Mouse (Mus musculus) kidney, embryonic 14.5 days (tissue): ENCODE measurements around the gene Avil. TPM values are rescaled to one million over a fixed set of nuclear protein-coding genes. Genes with fewer than 3 reads are reported as not detected.
A peak's percentile ranks its signal among the peaks of the same experiment; 100 is the strongest.
"Not testable (repeated sequence)": the region's sequence is repeated elsewhere in the genome, so short reads cannot be mapped to it uniquely, and the experiment has no call there.

Source experiments
- ATAC-seq: fragments of 200-750 bp; cut with Nextera tagmentation; 2 replicates; pipeline ENCODE4 v1.8.0; 2017; ENCODE audit warnings: moderate number of reproducible peaks, mild to moderate bottlenecking, moderate TSS enrichment, moderate library complexity; ENCODE audit not compliant: low FRiP score, low TSS enrichment
- H3K27ac ChIP-seq: fragments of 300-500 bp; sonication (generic); 2 replicates; pipeline ENCODE4 v1.5.1; 2014; ENCODE audit warnings: low read depth, mild to moderate bottlenecking, low read length, moderate library complexity, mixed read lengths
- H3K27me3 ChIP-seq: fragments of 300-500 bp; sonication (generic); 2 replicates; pipeline ENCODE4 v1.6.1; 2014; ENCODE audit warnings: mild to moderate bottlenecking, low read length; ENCODE audit not compliant: control insufficient read depth, insufficient read depth
- H3K36me3 ChIP-seq: fragments of 300-500 bp; sonication (generic); 2 replicates; pipeline ENCODE4 v1.6.1; 2014; ENCODE audit warnings: low read length, mixed read lengths; ENCODE audit not compliant: control insufficient read depth, insufficient read depth
- H3K4me1 ChIP-seq: fragments of 300-500 bp; sonication (generic); 2 replicates; pipeline ENCODE4 v1.6.1; 2014; ENCODE audit warnings: low read length, mixed read lengths; ENCODE audit not compliant: control insufficient read depth, insufficient read depth
- H3K4me2 ChIP-seq: fragments of 300-500 bp; sonication (generic); replicated peaks from 2 replicates; pipeline ENCODE4 v1.6.1; 2014; ENCODE audit warnings: low read depth, mild to moderate bottlenecking, low read length
- H3K4me3 ChIP-seq: fragments of 300-500 bp; sonication (generic); 2 replicates; pipeline ENCODE4 v1.5.1; 2014; ENCODE audit warnings: mild to moderate bottlenecking, low read length
- H3K9ac ChIP-seq: fragments of 300-500 bp; sonication (generic); 2 replicates; pipeline ENCODE4 v1.6.1; 2014; ENCODE audit warnings: low read depth, mild to moderate bottlenecking, low read length, moderate library complexity
- H3K9me3 ChIP-seq: fragments of 300-500 bp; sonication (generic); 2 replicates; pipeline ENCODE4 v1.6.1; 2016; ENCODE audit warnings: low read length; ENCODE audit not compliant: control insufficient read depth
- WGBS: fragments of 180-500 bp; shearing (Covaris S2); extraction: QIAGEN DNeasy Blood & Tissue Kit; methylation state at CpG from one replicate; pipeline ENCODE4 v1.1.7; 2014; 5-methylcytosine and 5-hydroxymethylcytosine counted together
- polyA plus RNA-seq: library from polyadenylated mRNA; unstranded; fragments of >200 nt; fragmentation: Nextera tagmentation; extraction: Ambion mirVana; gene quantifications from 2 replicates; pipeline ENCODE4 v1.2.1, GENCODE M21; 2014

Gene Avil
- polyA plus RNA-seq, 1 experiment from 2014 or later, result 0.20 TPM

DNA sequence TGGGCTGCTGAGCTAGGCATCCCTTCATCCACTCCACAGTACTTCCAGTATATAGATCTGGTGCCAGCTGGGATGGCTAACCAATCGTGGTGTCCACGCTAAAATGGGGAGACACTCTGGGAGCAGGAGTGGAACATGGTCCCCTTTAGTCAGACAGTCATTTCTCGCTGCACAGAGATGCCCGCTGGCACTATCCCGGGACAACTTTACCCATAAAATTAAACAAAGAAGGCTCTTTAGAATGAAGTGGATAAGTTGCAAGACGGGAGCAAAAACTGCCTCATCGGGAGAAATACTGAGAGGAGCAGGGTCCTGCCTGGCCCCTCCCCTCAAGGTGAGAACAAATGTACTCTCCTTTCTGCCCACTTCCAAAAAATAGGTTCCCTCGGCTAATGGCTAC lies 58.2 kb downstream of the Avil start:
- H3K4me2 ChIP-seq, result peak overlapping the region; percentile 97
- H3K4me1 ChIP-seq, result peaks cover 21% of the 10 kb centered on the region
- H3K27ac ChIP-seq, result no peak overlapping the region
- no peaks in the 10 kb centered on the region for H3K9me3 ChIP-seq
- peak overlapping the region; percentile 83 for H3K4me3 ChIP-seq
- peaks cover 8% of the 10 kb centered on the region for H3K27me3 ChIP-seq
- H3K36me3 ChIP-seq, result peaks cover 16% of the 10 kb centered on the region; the same call in 1 of the 2 replicates
- H3K9ac ChIP-seq, result peak overlapping the region; percentile 83; the same call in 1 of the 2 replicates
- no peak for ATAC-seq
- WGBS, result 9% methylated on average over 8 of the region's 8 CpGs

- 1% methylated on average over 32 of the region's 92 CpGs for WGBS
- no peak for ATAC-seq
- Histone ChIP-seq H3K9me3 (no peaks in the 10 kb centered on the region), H3K27ac (0 out of 2 replicates have a peak overlapping the region, but pooled peaks have one; percentile 24), H3K4me1 (peaks cover 21% of the 10 kb centered on the region), H3K4me2 (peak overlapping the region; percentile 97), H3K36me3 (peaks cover 16% of the 10 kb centered on the region; the same call in 1 of the 2 replicates), H3K27me3 (peaks cover 8% of the 10 kb centered on the region), H3K4me3 (peak overlapping the region; percentile 83), H3K9ac (peak overlapping the region; percentile 83)
Observed at GRCm38 (mm10) chr10:127059174-127059967, 58.9 kb downstream of the Avil start.

GRCm38 (mm10) chr10:127059968-127060916 lies 59.7 kb downstream of the Avil start, which contains the start of gene March9:
March9 (minus strand) TSS chr10:127060184.
- H3K36me3 ChIP-seq, result peaks cover 24% of the 10 kb centered on the region
- 0 out of 2 replicates have a peak within 1 kb of the TSS, but pooled peaks have one; percentile 24 for H3K27ac ChIP-seq
- 2% methylated on average over 55 of the region's 72 CpGs for WGBS
- H3K4me3 ChIP-seq, result peak within 1 kb of the TSS; percentile 83
- peaks cover 21% of the 10 kb centered on the region for H3K4me1 ChIP-seq
- peak within 1 kb of the TSS; percentile 97 for H3K4me2 ChIP-seq
- peak; percentile 33 for ATAC-seq
- peaks cover 8% of the 10 kb centered on the region for H3K27me3 ChIP-seq
- no peaks in the 10 kb centered on the region for H3K9me3 ChIP-seq
- peak within 1 kb of the TSS; percentile 83 for H3K9ac ChIP-seq

DNA sequence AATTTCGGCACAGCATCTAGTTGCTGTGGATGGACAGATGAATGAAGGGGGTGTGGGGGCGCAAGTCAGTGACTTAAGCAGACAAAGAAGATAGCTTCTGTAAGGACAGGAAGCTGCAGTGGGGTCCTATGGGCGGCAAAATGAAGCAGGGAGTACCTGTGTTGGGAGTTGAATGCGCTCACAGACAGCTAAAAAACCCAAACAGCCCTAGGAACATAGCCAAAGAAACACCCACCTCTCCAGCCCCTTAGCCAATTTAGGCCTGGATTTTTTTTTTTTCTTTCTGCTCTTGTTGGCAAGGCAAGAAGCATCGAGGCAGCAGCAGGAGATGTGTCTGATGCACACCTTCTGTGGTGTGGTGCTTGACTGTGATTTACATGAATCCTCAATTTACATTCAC lies 60.6 kb downstream of the Avil start:
- Histone ChIP-seq H3K4me2 (no peak overlapping the region), H3K9ac (no peak overlapping the region), H3K27me3 (peaks cover 8% of the 10 kb centered on the region), H3K4me3 (no peak overlapping the region; the same call in 1 of the 2 replicates), H3K9me3 (no peaks in the 10 kb centered on the region), H3K27ac (no peak overlapping the region), H3K4me1 (peaks cover 21% of the 10 kb centered on the region), H3K36me3 (peaks cover 28% of the 10 kb centered on the region)
- ATAC-seq, result no peak
- WGBS, result 41% methylated on average over 5 of the region's 5 CpGs

- H3K4me3 ChIP-seq, result no peak overlapping the region
- peaks cover 21% of the 10 kb centered on the region for H3K4me1 ChIP-seq
- H3K9ac ChIP-seq, result no peak overlapping the region
- no peaks in the 10 kb centered on the region for H3K9me3 ChIP-seq
- no peak overlapping the region for H3K27ac ChIP-seq
- H3K36me3 ChIP-seq, result peaks cover 28% of the 10 kb centered on the region
- peaks cover 8% of the 10 kb centered on the region for H3K27me3 ChIP-seq
- WGBS, result 71% methylated on average over 2 of the region's 2 CpGs
- ATAC-seq, result no peak
- no peak overlapping the region for H3K4me2 ChIP-seq
Observed at GRCm38 (mm10) chr10:127061513-127061912, 61.0 kb downstream of the Avil start.

GRCm38 (mm10) chr10:127062101-127062500 lies 61.6 kb downstream of the Avil start:
- H3K4me2 ChIP-seq, ATAC-seq, H3K27me3 ChIP-seq, H3K9ac ChIP-seq, H3K9me3 ChIP-seq, H3K27ac ChIP-seq, H3K4me3 ChIP-seq: not testable (repeated sequence)
- WGBS, result 83% methylated on average over 4 of the region's 4 CpGs
- peaks cover 30% of the 10 kb centered on the region for H3K36me3 ChIP-seq
- H3K4me1 ChIP-seq, result peaks cover 21% of the 10 kb centered on the region

- Histone ChIP-seq H3K9ac (no peak overlapping the region), H3K36me3 (peaks cover 30% of the 10 kb centered on the region), H3K27ac (no peak overlapping the region), H3K4me3 (no peak overlapping the region), H3K4me1 (peaks cover 21% of the 10 kb centered on the region), H3K27me3 (peaks cover 8% of the 10 kb centered on the region), H3K9me3 (no peaks in the 10 kb centered on the region), H3K4me2 (no peak overlapping the region)
- 79% methylated on average over 5 of the region's 5 CpGs for WGBS
- no peak for ATAC-seq
Observed at GRCm38 (mm10) chr10:127062503-127062902, 62.0 kb downstream of the Avil start.

DNA sequence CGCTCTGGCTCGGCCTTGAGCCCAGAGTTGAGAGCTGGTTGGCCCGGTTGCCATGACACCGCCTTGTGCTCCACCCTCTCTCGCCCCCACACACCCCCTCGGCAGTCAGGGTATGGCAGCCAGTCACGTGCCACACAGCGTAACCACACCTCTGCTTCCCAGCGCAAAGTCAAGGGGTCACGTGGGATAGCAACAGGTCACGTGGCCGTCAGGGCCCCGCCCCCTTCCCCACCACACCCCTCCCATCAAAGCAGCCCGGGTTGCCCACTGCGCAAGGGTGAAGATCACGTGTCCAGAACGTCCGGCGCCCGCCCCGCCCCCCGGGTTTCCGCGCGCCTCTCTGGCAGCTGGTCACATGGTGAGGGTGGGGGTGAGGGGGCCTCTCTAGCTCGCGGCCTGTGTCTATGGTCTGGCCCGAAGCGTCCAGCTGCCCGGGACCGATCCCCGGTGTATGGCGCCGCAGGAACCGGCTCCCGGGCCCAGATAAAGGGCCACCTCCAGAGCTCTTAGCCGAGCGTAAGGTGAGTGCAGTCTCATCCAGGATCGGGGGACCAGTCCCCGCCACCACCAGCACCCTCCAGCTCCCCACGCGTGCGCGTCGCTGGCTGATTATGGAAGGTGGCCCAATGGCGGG lies 62.8 kb downstream of the Avil start, which contains the start of gene Cdk4:
Gene Cdk4, plus strand, starts transcription at position 296 of the 634 bp plus-strand sequence.
- Histone ChIP-seq H3K9me3 (no peaks in the 10 kb centered on the region), H3K4me2 (peak within 1 kb of the TSS; percentile 68), H3K4me3 (peak within 1 kb of the TSS; percentile 95), H3K27me3 (peaks cover 8% of the 10 kb centered on the region), H3K4me1 (peaks cover 18% of the 10 kb centered on the region), H3K9ac (peak within 1 kb of the TSS; percentile 96), H3K36me3 (peaks cover 39% of the 10 kb centered on the region), H3K27ac (peak within 1 kb of the TSS; percentile 85)
- under 1% methylated on average over 43 of the region's 46 CpGs for WGBS
- ATAC-seq, result peak; percentile 92
